Mouse (Mus musculus): ENCODE data around the gene Tma7.

- TF ChIP-seq IRF4 (IDR thresholded peaks at IDR 0.05; ENCODE audit: low read depth, low read length) (no peak), BHLHE40 (IDR thresholded peaks at IDR 0.05; ENCODE audit: low read depth, low read length) (no peak), MAFK (IDR thresholded peaks at IDR 0.05; ENCODE audit: insufficient replicate concordance, low read length) (no peak), NELFE (IDR thresholded peaks at IDR 0.05; ENCODE audit: low read depth, low read length) (no peak), ZC3H11A (IDR thresholded peaks at IDR 0.05; ENCODE audit: low read depth, low read length) (no peak), EP300 (IDR thresholded peaks at IDR 0.05; ENCODE audit: low read length) (no peak)
These were observed 11.6 kb upstream of the Tma7 start for GRCm38 (mm10) chr9:109093786-109094552.

Data from CH12.LX (cell line).